Mouse (Mus musculus) fat pad, adult 2 months (tissue): Measurements from ENCODE around the gene Gm49405.
A peak's percentile ranks its signal among the peaks of the same experiment; 100 is the strongest.
"Not testable (repeated sequence)": the region's sequence is repeated elsewhere in the genome, so short reads cannot be mapped to it uniquely, and the experiment has no call there.

Source experiments
- DNase-seq: peaks from one replicate; pipeline ENCODE4 v3.0.0-alpha.2; 2011; ENCODE audit warnings: low read depth, low spot score; ENCODE audit errors: extremely low read depth

The Gm49405 gene

GRCm38 (mm10) chr19:4000119-4000900 lies at the start of gene Gm49405, which contains the start of gene Nudt8:
TSS of gene Gm49405 (plus strand) at chr19:4000626.
TSS of gene Nudt8 (plus strand) at chr19:4000580.
- DNase-seq = peak; percentile 66

- DNase-seq = no peak
Observed at GRCm38 (mm10) chr19:3951461-3951860, 49.0 kb upstream of the Gm49405 start.

DNA sequence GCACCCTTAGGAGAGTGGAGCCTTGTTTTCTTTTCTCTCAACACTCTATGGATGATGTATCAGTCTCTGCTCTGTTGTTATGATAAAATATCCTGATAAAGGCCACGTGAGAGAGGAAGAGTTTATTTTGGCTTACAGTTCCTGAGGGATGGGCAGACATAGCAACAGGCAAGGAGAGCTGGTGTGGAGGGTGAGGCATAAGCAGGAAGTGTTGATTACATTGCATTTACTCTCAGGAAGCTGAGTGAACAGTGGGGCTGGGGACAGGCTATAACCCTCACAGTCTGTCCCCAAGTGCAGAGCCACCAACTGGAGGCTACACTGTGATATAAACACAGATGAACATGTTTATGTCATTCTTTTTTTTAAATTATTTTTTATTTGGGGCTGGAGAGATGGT lies 48.3 kb upstream of the Gm49405 start:
- DNase-seq = no peak

DNA sequence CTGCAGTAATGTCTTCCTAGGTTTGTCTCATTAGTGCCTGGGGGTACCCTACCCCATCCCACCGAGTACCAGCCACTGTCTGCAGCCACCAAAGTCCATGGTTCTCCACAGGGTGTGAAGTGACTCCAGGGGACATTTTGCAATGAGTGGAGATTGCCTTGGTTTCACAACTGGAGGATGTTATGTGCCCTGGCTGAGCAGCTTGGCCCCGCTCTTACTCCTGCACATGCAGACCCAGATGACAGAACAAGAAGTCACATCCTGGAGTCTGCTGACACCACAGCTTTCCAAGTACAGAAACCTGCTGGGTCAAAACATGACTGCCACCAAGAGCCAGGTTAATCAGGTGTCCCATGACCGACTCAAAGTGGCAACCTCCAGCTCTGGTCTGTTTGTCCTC lies 45.4 kb upstream of the Gm49405 start:
- peak; percentile 36 for DNase-seq

DNA sequence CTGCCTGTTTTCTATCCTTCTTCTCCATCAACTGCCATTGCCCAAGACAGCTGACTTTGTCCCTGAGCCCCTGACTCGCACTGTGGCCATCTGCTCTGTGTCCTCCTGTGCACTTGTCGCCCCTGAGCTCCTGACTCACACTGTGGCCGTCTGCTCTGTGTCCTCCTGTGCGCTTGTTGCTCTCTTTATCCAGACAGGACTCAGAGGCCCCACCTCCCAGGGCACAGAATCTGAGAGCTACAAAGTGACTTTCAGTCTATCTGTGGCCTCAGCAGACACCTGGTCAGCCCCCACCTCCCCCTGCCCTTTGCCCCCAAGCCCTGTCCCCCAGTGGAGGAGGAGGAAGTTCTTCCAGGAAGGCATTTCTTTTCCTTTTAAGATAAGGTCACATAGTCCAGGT lies 44.6 kb upstream of the Gm49405 start:
- DNase-seq = no peak

- DNase-seq = not testable (repeated sequence)
Observed at GRCm38 (mm10) chr19:3957296-3958036, 43.0 kb upstream of the Gm49405 start.

DNA sequence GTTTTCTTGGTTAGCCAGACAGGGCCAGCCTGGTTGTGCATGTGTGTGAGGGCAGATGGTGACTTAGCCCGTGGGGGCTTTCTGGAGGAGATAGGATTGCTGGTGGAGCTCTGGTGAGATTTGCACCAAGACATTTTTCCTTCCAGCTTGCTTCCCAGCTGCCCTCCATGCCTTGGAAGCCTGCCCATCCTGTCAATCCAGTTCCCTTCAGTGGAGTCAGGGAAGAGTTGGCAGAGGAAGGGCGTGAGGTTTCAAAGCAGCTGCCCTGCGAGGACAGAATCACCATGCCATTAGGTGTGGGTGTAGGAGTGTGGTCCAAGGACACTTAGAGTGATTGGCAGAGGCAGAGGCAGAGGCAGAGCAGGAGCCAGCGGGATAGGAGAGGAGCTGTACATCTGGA lies 42.0 kb upstream of the Gm49405 start, which contains the start of gene Aldh3b3:
TSS of gene Aldh3b3 (plus strand) at position 176 of the 400 bp plus-strand sequence.
- DNase-seq = no peak

- DNase-seq = no peak
Observed at GRCm38 (mm10) chr19:3959030-3959429, 41.4 kb upstream of the Gm49405 start.

- no peak for DNase-seq
Observed at GRCm38 (mm10) chr19:3960211-3960610, 40.2 kb upstream of the Gm49405 start.

GRCm38 (mm10) chr19:3961805-3962204 lies 38.6 kb upstream of the Gm49405 start:
- DNase-seq = not testable (repeated sequence)

DNA sequence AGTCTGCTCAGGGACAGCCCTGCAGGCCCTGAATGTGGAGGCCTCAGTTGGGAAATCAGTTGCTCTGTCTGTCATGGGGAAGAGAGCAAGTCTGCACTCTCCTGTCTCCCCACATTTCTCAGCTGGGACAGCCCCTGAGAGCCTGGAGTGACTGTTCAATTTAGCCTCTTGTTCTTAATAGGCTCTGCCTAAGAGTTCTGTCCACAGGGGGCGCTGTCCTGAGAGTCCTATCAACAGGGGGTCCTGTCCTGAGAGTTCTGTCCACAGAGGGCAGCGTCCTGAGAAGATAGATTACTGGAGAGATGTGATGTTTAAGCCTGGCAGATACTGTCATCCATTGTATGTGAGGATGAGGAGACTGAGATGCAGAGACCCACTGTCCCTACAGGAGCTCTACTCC lies 38.0 kb upstream of the Gm49405 start:
- DNase-seq = no peak

- no peak for DNase-seq
Observed at GRCm38 (mm10) chr19:3964030-3964429, 36.4 kb upstream of the Gm49405 start.

- DNase-seq = no peak
Observed at GRCm38 (mm10) chr19:3966330-3967075, 33.9 kb upstream of the Gm49405 start.

DNA sequence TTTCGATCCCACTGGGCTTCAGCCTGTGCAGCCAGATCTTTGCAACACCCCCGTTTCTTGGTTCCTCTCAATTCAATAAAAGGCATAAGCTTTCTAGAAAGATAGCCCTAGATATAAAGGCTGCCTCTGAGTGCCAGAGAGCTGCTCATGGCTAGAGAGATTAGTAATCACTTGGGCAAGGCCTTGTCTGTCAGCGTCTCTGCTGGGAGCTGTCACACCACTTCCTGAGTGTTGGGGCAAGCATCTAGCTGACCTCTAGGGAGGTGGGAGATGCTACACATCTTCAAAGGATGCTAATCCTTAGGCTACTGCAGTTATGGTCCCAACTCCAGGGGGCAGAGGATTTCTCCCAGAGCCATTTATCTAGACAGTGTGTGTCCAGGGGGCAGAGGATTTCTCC lies 33.2 kb upstream of the Gm49405 start:
- no peak for DNase-seq

DNA sequence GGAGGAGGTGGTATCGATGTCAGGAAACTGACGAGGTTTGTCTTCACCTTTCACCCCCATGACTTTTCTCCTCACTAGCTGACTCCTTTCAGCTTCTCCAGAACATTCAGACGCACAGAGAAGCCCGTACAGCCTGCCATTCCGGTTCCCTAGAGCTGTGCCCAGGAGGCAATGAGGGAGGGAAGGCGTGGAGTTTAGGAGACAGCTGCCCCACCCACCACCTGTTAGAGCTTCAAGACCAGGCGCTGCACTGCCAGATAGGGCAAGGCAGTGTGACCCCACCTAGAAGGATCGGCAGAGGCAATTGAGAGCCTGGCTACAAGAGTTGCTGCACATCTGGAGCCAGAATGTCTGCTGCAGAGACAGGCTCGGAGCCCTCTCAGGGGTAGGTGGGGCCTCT lies 28.2 kb upstream of the Gm49405 start, which contains the start of gene Aldh3b2:
TSS of gene Aldh3b2 (plus strand) at position 100 of the 400 bp plus-strand sequence.
- no peak for DNase-seq

DNA sequence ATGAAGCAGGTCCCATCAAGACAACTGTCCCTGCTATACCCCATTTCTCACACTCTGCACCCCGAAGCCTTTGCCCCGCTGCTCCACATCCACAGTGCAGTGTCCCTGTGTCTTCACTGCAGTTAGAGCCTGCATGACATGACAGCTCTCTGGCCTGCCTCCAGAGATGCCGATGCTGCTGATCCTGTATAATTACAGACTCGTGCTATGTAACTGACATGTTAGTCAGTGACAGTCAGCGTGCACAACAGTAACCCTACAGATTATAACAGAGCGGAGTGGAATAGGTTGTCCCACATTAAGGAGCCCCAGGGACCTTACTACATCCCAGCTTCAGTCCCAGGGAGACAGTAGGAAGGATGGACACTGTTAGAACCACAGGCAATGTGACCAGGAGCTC lies 25.8 kb upstream of the Gm49405 start:
- DNase-seq = not testable (repeated sequence)

DNA sequence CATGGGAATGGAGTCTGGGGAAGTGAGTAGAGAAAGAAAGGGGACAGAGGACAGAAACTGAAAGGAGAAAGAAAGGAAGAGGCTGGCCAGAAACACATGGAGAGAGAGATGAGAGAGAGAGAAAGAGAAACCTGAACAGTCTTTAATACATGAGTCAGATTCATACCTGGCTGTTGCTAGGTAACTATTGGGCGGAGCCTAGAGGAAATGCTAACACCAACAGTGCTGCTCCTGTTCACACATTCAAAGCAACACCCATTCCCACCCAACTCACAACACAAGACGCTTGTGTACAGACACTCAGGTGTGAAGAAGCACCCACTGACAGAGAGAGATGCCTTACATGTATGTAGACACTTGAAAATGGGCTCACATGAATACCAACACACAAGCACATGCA lies 24.6 kb upstream of the Gm49405 start:
- DNase-seq = no peak

GRCm38 (mm10) chr19:3980309-3980708 lies 20.1 kb upstream of the Gm49405 start:
- DNase-seq = no peak

- DNase-seq = no peak
Observed at GRCm38 (mm10) chr19:3980917-3981316, 19.5 kb upstream of the Gm49405 start.

GRCm38 (mm10) chr19:3983527-3984200 lies 16.8 kb upstream of the Gm49405 start:
- DNase-seq = no peak

GRCm38 (mm10) chr19:3985261-3985681 lies 15.2 kb upstream of the Gm49405 start:
- no peak for DNase-seq
